Mouse (Mus musculus): ENCODE measurements around the gene Ccr8.

The Ccr8 gene

GRCm38 (mm10) chr9:120133755-120134475, 42.0 kb downstream of the Ccr8 start:
- no peak for DNase-seq

DNA sequence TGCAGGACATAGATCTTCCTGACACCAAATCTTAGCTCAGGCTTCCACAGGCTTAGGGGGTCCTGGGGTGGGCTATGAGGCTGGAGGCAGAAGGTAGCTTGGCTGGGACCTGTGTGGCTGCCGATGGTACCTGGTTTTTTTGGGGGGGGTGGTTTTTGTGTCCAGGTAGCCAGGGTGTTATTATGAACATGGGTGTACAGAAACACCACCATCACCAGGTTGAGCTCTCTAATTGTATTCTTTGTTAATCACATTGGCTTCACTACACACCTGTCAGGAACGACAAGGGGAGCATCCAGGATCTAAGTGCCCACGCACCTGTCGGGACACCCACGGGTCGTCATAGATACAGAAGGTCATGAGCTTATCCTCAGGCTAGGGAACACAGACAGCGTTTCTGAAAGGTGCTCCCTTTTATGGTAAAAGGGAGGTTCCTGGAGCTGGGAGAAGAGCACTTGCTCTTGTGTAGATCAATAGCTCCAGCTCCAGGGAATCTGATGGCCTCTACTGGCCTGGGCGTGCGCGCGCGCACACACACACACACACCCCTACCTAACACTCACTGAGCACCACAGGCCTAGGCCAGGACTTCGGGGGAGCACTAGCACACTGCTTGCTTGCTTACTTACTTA, 42.7 kb downstream of the Ccr8 start:
- no peak for DNase-seq

- no peak for DNase-seq
Observed at GRCm38 (mm10) chr9:120135454-120135853, 43.5 kb downstream of the Ccr8 start.

- DNase-seq: no peak
Observed at GRCm38 (mm10) chr9:120140652-120141051, 48.7 kb downstream of the Ccr8 start.

GRCm38 (mm10) chr9:120144474-120144873, 52.6 kb downstream of the Ccr8 start:
- DNase-seq: no peak

All from heart, adult 11 months (tissue).